Mouse (Mus musculus) megakaryocyte, embryonic 14.5 days (primary cell): Measurements from ENCODE around the gene Zfp420.

Source experiments
- FLI1 ChIP-seq: IDR thresholded peaks from 2 replicates; pipeline ENCODE4 v1.6.1; 2012; ENCODE audit warnings: low read length, inconsistent platforms, mixed read lengths
- GATA1 ChIP-seq: IDR thresholded peaks from 3 replicates; pipeline ENCODE4 v1.6.1; 2012; ENCODE audit warnings: mixed read lengths, low read length, inconsistent platforms, borderline replicate concordance

DNA sequence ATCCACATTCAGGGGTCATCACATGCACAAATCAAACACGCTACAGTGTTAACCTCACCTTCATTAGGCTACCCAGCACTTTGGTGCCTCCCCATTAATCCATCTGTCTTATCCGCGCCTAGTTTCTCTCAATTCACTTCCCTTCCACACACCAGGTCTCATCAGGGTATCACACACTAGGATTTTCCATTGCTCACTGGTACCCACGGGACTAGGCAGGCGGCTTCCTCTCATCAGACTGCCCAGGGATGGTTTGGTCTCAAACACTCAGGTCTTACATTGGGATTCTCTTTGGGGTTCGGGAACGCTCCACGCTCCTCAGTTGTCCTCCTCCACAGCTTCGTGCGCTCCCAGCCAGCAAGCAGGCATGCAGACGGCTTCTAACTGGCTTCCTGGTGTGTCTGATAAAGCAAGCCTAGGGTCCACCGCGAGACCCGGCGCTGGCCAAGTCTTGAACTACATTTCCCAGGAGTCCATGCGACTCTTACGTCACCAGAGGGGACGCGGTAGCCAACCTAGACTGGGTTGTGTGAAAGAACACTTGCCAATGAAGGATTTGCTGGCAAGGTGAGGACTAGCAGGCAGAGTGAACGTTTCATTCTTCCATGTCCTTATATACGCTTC lies 6.4 kb upstream of the Zfp420 start, which contains the start of gene Zfp940:
- TF ChIP-seq GATA1 = no peak
- no peak for TF ChIP-seq FLI1
